Mouse (Mus musculus) yolk sac, embryonic 10.5 days (tissue): Measurements from ENCODE around the gene Klhdc8a.
"Not testable (repeated sequence)": the region's sequence is repeated elsewhere in the genome, so short reads cannot be mapped to it uniquely, and the experiment has no call there.

Experiments used
- DNase-seq: peaks from one replicate; pipeline ENCODE4 v3.0.0-alpha.2; 2017; ENCODE audit warnings: low spot score

Gene Klhdc8a

DNA sequence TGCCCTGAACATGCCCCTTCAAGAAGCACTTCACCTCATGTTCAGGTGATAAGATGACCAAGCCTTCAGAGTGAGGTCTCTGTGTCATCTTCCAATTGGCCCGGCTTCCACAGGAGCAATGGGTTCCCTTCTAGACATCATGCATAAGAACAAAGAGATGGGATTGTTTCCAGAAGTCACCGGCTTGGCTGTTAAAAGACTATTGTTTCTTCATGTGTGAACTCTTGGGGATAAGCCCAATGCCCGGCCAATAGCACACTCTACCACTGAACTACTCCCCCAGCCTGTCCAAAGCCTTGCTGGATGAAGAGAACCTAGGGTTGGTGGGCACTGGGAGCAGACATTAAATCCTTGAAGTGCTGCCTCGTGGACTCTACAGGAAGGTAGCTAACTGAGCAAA is 47.1 kb downstream of the Klhdc8a start:
- no peak for DNase-seq

DNA sequence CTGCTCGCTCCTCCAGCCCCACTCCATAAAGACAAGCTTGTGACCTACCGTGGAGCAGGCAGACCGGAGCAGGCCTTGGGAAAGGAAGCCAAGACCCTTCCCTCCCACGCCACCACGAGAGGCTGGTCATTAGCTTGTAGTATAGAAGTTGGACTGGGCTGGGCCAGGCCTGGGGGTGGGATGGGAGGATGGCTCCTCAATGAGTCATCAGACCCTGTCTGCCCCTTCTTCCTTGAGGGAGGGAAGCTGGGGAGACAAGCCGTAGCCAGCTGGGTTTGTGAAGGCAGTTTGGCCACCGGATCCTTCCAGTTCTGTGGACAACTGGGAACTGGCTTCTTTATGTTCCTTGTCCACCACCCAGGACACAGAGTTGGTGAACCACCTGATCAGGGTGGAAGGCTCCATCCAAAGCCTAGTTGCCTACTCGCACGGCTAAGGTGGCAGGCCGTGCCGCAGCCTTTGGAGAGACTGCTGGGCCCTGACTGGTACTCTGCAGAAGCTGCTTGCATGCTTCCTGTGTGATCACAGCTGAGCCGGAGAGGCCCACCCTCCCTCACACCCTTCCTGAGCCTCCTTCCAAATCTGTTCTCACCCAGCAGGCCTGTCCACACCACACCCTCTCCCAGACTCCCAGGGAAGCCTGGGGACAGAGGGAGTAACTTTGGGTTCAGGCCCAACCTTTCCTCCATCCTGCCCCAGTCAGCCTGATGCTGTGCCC is 47.9 kb downstream of the Klhdc8a start:
- DNase-seq, result no peak

DNA sequence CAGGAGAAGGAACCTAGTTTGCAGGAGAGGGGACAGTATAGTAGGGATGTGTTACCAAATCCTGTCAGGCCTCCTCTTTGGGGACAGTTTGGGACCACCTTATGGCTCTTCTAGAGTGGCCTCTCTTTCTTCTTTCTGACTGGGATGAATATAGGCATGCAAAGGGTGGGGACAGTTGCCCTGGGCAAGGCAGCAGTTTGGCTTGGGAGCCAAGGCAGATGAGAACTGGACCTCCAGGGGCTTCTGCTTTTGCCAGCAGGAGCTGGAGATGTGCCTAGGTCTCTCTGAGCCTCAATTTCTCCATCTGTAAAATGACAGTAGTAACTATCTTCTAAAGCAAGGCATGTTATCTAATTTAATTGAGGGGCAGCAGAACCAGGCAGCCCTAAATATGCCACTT is 48.5 kb downstream of the Klhdc8a start:
- DNase-seq, result no peak

DNA sequence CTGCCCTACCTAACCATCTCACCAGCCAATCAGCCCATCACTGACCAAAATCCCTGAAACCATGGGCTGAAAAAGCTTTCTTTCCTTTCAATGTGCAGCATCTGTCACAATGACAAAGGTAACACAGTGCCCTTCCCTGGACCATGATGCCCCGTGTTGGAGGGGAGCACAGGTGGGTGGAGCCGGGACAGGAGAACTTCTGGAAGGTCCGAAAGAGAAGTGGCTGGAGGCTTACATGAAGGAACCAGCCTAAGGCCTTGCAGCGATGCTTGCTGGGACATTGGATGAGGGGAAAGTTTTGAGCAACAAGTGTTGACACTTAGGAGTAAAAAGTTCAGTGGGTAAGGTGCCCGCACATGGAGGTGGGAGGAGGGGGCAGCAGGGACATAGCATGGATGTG is 50.0 kb downstream of the Klhdc8a start:
- no peak for DNase-seq

DNA sequence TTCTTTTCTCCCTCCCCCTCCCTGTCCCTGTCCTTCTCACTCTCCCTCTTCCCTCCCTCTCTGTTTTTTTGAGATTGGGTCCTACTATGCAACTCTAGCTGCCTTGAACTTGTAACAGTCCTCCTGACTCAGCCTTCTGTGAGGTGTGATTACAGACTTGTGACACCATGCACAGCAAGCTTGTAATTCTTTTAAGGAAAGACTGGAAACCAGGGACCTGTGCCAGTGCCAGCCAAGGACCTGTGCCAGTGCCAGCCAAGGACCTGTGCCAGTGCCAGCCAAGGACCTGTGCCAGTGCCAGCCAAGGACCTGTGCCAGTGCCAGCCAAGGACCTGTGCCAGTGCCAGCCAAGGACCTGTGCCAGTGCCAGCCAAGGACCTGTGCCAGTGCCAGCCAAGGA is 50.6 kb downstream of the Klhdc8a start:
- DNase-seq, result not testable (repeated sequence)

DNA sequence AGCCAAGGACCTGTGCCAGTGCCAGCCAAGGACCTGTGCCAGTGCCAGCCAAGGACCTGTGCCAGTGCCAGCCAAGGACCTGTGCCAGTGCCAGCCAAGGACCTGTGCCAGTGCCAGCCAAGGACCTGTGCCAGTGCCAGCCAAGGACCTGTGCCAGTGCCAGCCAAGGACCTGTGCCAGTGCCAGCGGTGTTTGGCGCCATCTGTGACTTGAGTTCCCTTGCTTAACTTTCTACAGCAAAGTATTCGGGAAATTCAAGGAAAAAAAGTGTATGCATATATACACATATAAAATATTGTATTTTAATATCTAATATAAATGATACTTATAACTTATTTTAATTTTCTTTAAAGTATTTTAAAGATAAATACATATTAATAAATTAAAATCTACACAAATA is 51.2 kb downstream of the Klhdc8a start:
- not testable (repeated sequence) for DNase-seq

DNA sequence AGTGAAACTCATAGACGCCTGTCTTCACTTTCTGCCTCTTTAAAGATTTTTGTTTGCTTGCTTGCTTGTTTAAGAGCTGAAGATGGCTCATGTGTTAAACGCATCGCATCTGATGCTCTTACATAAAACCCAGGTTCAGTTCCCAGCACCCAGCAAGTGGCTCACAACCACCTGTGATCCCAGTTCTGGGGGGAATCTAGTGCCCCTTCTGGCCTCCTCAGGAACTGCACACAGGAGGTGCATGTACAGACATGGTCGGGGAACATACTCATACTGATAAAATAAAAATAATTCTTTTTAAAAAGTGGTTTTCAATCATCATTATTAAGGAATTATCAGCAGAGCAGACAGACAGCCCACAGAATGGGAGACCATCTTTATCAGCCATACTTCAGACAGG is 52.6 kb downstream of the Klhdc8a start:
- DNase-seq, result no peak

DNA sequence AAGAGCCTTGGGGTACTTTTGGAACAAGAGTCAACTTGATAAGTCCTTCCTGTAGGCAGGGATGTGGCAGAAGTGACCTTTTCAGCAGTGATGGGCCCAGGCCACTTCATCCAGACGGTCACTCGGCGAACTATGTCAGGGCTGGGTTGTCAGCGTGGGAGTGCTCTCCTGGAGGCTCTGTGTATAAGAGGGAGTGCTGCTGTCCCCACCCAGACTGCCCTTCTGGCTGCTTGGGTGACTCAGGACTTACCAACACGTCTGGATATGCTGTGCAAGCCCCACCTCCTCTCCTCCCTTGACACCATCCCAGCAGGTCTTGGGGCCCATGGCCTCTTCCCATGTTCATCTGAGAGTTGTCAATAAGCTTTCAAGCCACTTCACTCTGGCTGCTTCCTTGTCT is 55.0 kb downstream of the Klhdc8a start:
- no peak for DNase-seq

DNA sequence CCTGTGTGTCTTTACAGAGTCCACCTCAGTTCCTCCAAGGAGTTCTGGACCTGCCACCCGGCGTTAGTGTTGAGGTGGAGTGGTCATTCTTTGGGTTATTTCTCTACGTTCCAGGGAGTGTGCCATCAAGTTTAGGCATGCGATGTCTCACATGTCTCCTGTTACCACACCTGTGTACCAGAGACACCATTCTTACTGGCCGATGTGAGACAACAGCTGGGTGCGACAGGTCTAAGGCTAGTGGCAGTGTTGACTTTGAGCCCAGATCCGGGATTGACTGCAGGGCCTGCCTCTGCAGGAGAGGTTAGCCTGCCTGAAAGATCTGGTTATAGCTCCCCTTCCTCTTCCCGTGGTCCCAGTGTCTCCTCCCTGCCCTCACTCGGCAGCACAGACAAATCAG is 55.8 kb downstream of the Klhdc8a start:
- no peak for DNase-seq

DNA sequence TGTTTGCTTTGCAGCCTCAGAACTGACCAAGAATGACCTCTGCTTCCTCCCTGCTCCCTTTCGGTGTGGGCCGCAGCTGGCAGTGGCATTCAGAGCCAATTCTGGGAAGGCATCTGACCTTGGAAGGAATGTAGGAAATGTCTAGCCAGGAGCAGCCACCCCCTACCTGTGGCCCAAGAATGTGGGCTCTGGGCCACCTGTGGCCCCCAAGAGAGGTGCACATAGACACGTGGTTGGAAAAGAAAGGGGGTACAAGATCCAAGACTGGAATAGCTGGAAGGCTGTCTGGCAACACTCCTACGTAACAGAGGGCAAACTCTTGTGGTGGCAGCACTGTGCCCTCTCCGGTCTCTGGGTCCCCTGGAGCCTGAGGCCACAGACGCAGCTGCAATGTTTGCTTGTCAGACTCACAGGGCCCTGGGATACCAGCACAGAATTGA is 56.8 kb downstream of the Klhdc8a start:
- no peak for DNase-seq

DNA sequence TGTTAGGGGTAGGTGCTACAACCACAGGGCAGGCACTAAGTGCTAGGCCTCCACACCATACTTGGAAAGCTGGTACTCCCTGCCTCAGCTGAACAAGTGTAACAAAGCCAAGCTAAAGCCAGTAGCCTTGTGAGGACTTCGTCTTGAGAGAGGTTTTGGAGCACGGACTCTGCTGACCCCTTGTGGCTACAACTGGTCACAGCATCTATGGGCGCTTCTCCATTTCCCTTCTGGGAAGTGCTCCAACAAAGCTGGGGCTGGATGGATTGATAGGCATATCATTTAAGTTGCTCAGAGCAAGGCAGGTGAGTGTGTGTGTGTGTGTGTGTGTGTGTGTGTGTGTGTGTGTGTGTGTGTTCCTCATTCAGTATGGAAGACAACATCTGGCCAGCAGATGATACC is 57.4 kb downstream of the Klhdc8a start:
- peak; percentile 84 for DNase-seq

DNA sequence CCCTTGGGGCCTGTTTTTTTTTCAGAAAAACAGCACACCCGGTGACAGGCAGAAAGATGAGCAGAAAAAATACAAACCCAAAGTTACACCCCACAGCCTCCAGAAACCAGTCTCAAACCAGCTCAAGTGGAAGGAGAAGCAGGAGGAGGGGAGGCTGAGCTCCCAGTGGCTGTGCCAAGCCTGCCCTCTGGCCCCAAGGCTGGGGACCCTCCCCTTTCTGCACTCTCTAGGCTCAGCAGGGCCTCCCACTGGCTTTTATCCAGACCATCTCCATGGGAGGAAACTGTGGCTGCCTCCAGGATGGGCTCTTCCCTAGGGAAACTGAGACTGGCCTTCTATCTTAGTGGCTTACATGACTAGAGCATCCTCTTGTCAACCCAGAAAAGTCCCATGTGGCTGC is 58.4 kb downstream of the Klhdc8a start:
- no peak for DNase-seq
